Mouse (Mus musculus) CH12.LX (cell line): ENCODE data around the gene Pdgfa. TPM values are rescaled to one million over a fixed set of nuclear protein-coding genes. Genes with fewer than 3 reads are reported as not detected.

ENCODE experiments used
- DNase-seq: peaks from one replicate; pipeline ENCODE4 v3.0.0-alpha.2; 2013; ENCODE audit errors: extremely low read depth
- H3K27ac ChIP-seq: 2 replicates; pipeline ENCODE4 v1.5.1; 2012; ENCODE audit warnings: low read depth, mild to moderate bottlenecking, control low read depth, moderate library complexity; ENCODE audit not compliant: insufficient read depth
- H3K27me3 ChIP-seq: replicated peaks from 2 replicates; pipeline ENCODE3; 2012; ENCODE audit warnings: inconsistent platforms
- H3K36me3 ChIP-seq, 2 experiments: replicated peaks in 1 of 2; 2 replicates each; pipeline versions ENCODE3 to v1.6.1; 2012; ENCODE audit warnings: inconsistent platforms in 1 of 2, low read length in 1 of 2, mild to moderate bottlenecking in 1 of 2, mixed read lengths in 1 of 2, moderate library complexity in 1 of 2; ENCODE audit not compliant: control insufficient read depth in 1 of 2, insufficient read depth in 1 of 2
- H3K4me1 ChIP-seq, 2 experiments: 2 replicates each; pipeline ENCODE4 v1.6.1; 2012; ENCODE audit warnings: inconsistent platforms in 1 of 2, moderate library complexity in 1 of 2; ENCODE audit not compliant: insufficient read depth in 2 of 2, control insufficient read depth in 1 of 2
- H3K4me2 ChIP-seq: 2 replicates; pipeline ENCODE4 v1.6.1; 2012; ENCODE audit warnings: low read depth, mild to moderate bottlenecking, control low read depth; ENCODE audit not compliant: poor library complexity, insufficient read depth, severe bottlenecking
- H3K4me3 ChIP-seq, 3 experiments: fragments of 150-350 bp in 1 of 3; sonication (generic) in 1 of 3; replicated peaks in 1 of 3; 2 replicates each; pipeline versions ENCODE3 to v1.5.1; 2011 to 2012; ENCODE audit warnings: low read depth in 2 of 3, low read length in 2 of 3, mild to moderate bottlenecking in 2 of 3, moderate library complexity in 2 of 3, control low read depth in 1 of 3, improper control_type of control experiment in 1 of 3, inconsistent platforms in 1 of 3, mixed read lengths in 1 of 3; ENCODE audit not compliant: poor library complexity in 1 of 3
- H3K79me2 ChIP-seq: replicated peaks from 2 replicates; pipeline ENCODE4 v1.6.1; 2012; ENCODE audit warnings: mild to moderate bottlenecking, moderate library complexity; ENCODE audit not compliant: control insufficient read depth, poor library complexity, insufficient read depth, severe bottlenecking; ENCODE audit errors: extremely low read depth
- H3K9ac ChIP-seq: 2 replicates; pipeline ENCODE4 v1.6.1; 2012; ENCODE audit warnings: low read depth, mild to moderate bottlenecking, control low read depth, moderate library complexity; ENCODE audit not compliant: insufficient read depth
- H3K9me3 ChIP-seq: replicated peaks from 2 replicates; pipeline ENCODE3; 2012; ENCODE audit warnings: low read length, inconsistent platforms, mixed read lengths
- CHD2 ChIP-seq: IDR thresholded peaks from 2 replicates; pipeline ENCODE4 v1.6.1; 2011; ENCODE audit warnings: low read length, improper control_type of control experiment
- EP300 ChIP-seq: IDR thresholded peaks from 2 replicates; pipeline ENCODE4 v1.6.1; 2011; ENCODE audit warnings: low read length, improper control_type of control experiment
- ETS1 ChIP-seq: conservative IDR thresholded peaks from 2 replicates; pipeline ENCODE4 v1.6.1; 2012; ENCODE audit warnings: low read depth, mild to moderate bottlenecking, inconsistent platforms, low read length, improper control_type of control experiment, moderate library complexity
- HCFC1 ChIP-seq: IDR thresholded peaks from 2 replicates; pipeline ENCODE4 v1.6.1; 2012; ENCODE audit warnings: low read depth, mild to moderate bottlenecking, inconsistent platforms, low read length, improper control_type of control experiment
- MAFK ChIP-seq: IDR thresholded peaks from 2 replicates; pipeline ENCODE4 v1.6.1; 2011; ENCODE audit warnings: low read length, improper control_type of control experiment; ENCODE audit not compliant: insufficient replicate concordance
- MAX ChIP-seq: IDR thresholded peaks from 2 replicates; pipeline ENCODE4 v1.6.1; 2011; ENCODE audit warnings: low read length, improper control_type of control experiment
- PAX5 ChIP-seq: IDR thresholded peaks from 2 replicates; pipeline ENCODE4 v1.6.1; 2012; ENCODE audit warnings: low read length, inconsistent platforms, mixed read lengths
- POLR2A ChIP-seq: IDR thresholded peaks from 2 replicates; pipeline ENCODE4 v1.6.1; 2011; ENCODE audit warnings: low read depth, mild to moderate bottlenecking, improper control_type of control experiment, low read length
- UBTF ChIP-seq: IDR thresholded peaks from 2 replicates; pipeline ENCODE4 v1.6.1; 2012; ENCODE audit warnings: low read depth, mild to moderate bottlenecking, inconsistent platforms, low read length, improper control_type of control experiment, moderate library complexity
- USF1 ChIP-seq: IDR thresholded peaks from 2 replicates; pipeline ENCODE4 v1.6.1; 2014; ENCODE audit warnings: low read depth, mild to moderate bottlenecking, inconsistent platforms, low read length, improper control_type of control experiment
- USF2 ChIP-seq: conservative IDR thresholded peaks from 2 replicates; pipeline ENCODE4 v1.6.1; 2011; ENCODE audit warnings: low read depth, low read length, improper control_type of control experiment
- ZKSCAN1 ChIP-seq: IDR thresholded peaks from 2 replicates; pipeline ENCODE4 v1.6.1; 2012; ENCODE audit warnings: low read depth, inconsistent platforms, low read length, improper control_type of control experiment, borderline replicate concordance
- ZMIZ1 ChIP-seq: IDR thresholded peaks from 2 replicates; pipeline ENCODE4 v1.6.1; 2012; ENCODE audit warnings: low read depth, mild to moderate bottlenecking, inconsistent platforms, low read length, improper control_type of control experiment
- dilution Hi-C: fragments of 300-500 bp; cut with MboI; formaldehyde crosslinking; loops from 2 replicates; pipeline ENCODE4 v1.14.3; 2020; ENCODE audit warnings: low sequenced_read_pairs; ENCODE audit not compliant: extremely low pct_unique_long_range_greater_than_20kb, extremely low pct_ligation_motif_present
- in situ Hi-C: fragments of 300-500 bp; cut with MboI; formaldehyde crosslinking; loops from 3 replicates; pipeline ENCODE4 v1.14.3; 2019; ENCODE audit warnings: low sequenced_read_pairs, low pct_ligation_motif_present, low pct_unique_long_range_greater_than_20kb, mixed read lengths
- polyA plus RNA-seq: library from polyadenylated mRNA; unstranded; fragments of >175 nt; gene quantifications from 2 replicates; pipeline ENCODE4 v1.2.1, GENCODE M21; 2012; ENCODE audit warnings: low read depth; ENCODE audit not compliant: insufficient read length
- total RNA-seq, 2 experiments: library from RNA; depleted of rRNA; stranded (reverse); fragments of 300-350 nt in 1 of 2; fragments of >200 nt in 1 of 2; gene quantifications; 2 replicates each; pipeline ENCODE4 v1.2.3; 2012 to 2014

The Pdgfa gene
- total and polyA plus RNA-seq, 3 experiments: 26.5 to 30.7 (median 27.5) TPM

DNA sequence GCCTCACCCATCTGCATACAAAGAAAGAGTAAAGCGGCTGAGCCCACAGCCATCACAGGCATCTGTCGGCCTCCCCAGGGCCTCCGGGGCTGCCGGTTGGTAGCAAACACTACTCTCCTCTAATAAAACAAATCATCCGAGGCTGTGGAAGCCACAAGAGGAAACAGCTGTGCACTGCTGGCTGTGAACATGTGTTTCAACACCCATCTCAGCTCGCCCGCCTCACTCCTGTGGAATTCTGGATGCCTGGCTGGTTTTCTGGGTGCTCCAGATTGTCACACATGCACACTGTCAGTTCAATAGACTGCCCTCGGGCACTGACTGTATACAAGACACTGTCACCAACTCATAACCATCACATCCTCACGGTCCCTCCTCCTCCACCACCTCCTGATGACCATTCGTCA is 40.7 kb downstream of the Pdgfa start:
- Histone ChIP-seq H3K27me3 (no peaks in the 10 kb centered on the region), H3K79me2 (no peaks in the 10 kb centered on the region), H3K9ac (no peak overlapping the region), H3K4me3 (no peak overlapping the region), H3K4me2 (no peak overlapping the region), H3K36me3 (no peaks in the 10 kb centered on the region), H3K27ac (no peak overlapping the region), H3K4me1 (peaks cover 13 to 40% of the 10 kb centered on the region in 2 experiments), H3K9me3 (no peaks in the 10 kb centered on the region)
- dilution Hi-C loops: no loop called here
- in situ Hi-C loops: no loop called here
- DNase-seq: no peak
- TF ChIP-seq ZKSCAN1 (no peak), UBTF (no peak), ETS1 (peak; percentile 57), PAX5 (no peak), MAX (no peak), USF2 (no peak), MAFK (no peak), ZMIZ1 (no peak)

DNA sequence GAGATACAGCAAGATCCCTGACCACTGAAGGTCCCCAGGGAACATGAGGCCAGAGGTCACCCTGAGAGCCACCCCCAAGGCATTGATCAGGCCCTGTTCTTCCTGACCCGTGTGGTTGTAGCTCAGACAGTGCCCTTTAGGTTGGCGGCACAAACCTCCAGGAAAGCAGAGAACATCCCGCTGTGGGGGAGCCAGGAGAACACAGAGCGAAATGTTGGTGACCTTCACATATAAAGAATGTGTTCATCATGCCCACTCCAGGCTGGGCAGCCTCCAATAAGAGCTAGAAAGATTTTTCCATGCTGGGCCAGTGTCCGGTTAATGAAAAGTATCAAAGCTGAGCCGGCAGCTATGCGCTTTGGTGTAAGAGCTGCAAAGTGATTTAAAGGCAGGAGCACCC is 43.2 kb downstream of the Pdgfa start:
- DNase-seq: no peak
- no peaks in the 10 kb centered on the region for H3K9me3 ChIP-seq
- H3K36me3 ChIP-seq: no peaks in the 10 kb centered on the region
- H3K4me1 ChIP-seq: peaks cover 10 to 53% of the 10 kb centered on the region in 2 experiments
- no peak overlapping the region for H3K9ac ChIP-seq
- in situ Hi-C loops: no loop called here
- H3K79me2 ChIP-seq: no peaks in the 10 kb centered on the region
- H3K27me3 ChIP-seq: no peaks in the 10 kb centered on the region
- no peak overlapping the region for H3K4me3 ChIP-seq
- TF ChIP-seq CHD2 (no peak), USF2 (no peak)
- H3K4me2 ChIP-seq: no peak overlapping the region
- H3K27ac ChIP-seq: no peak overlapping the region
- dilution Hi-C loops: no loop called here

DNA sequence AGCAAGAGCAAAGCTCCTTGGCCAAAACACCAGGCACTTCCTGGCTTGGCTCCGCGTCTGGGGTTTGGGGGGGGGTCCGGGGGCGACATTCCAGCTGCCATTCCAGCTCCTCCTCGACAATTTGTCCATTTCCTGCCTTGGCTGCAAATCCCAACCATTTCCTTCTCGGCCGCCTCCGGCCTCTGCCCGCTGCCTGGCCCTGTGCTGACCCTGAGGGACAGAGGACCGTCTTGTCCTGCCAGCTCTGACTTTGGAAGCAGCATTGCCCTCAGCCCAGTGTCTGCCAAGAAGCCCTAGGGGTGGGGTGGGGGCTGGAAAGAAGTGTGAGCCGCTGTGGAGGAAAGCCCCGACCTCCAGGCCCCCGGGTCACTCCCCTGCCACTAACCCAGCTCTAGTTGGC is 44.2 kb downstream of the Pdgfa start:
- in situ Hi-C loops: no loop called here

More for the DNA sequence above, 44.2 kb downstream of the Pdgfa start:
- Histone ChIP-seq H3K36me3 (no peaks in the 10 kb centered on the region), H3K4me1 (peaks cover 20 to 63% of the 10 kb centered on the region in 2 experiments), H3K4me3 (no peak overlapping the region), H3K4me2 (no peak overlapping the region), H3K9ac (no peak overlapping the region), H3K79me2 (no peaks in the 10 kb centered on the region), H3K9me3 (no peaks in the 10 kb centered on the region), H3K27ac (no peak overlapping the region), H3K27me3 (no peaks in the 10 kb centered on the region)
- no peak for TF ChIP-seq USF1
- TF ChIP-seq MAX: no peak
- no peak for TF ChIP-seq EP300
- TF ChIP-seq POLR2A: no peak
- TF ChIP-seq HCFC1: no peak
- dilution Hi-C loops: no loop called here
- no peak for DNase-seq
